Mouse (Mus musculus) lung, postnatal 0 days (tissue): ENCODE data around the gene F5.

Experiments used
- CTCF ChIP-seq: IDR thresholded peaks from 2 replicates; pipeline ENCODE4 v1.5.1; 2016; ENCODE audit warnings: antibody characterized with exemption, mild to moderate bottlenecking
- EP300 ChIP-seq: IDR thresholded peaks from 2 replicates; pipeline ENCODE4 v1.6.1; 2016; ENCODE audit warnings: antibody characterized with exemption, mild to moderate bottlenecking, control low read depth

- TF ChIP-seq CTCF (no peak), EP300 (no peak)
Measured at GRCm38 (mm10) chr1:164250391-164251150, 98.9 kb downstream of the F5 start.
